21 mouse cellular contexts compared by ENCODE assay signal in genomic region chr13:70934309-70935037, GRCm38 (mm10).
DNase-seq lines count a peak whose midpoint lies in the region; ATAC-seq and TF ChIP-seq lines count a peak whose summit lies in the region.
"Had no signal": no experiment of that assay in that cellular context is flagged by ENCODE, and none has a peak within 500 bp of the region (broad histone marks: within the 10 kb centered on the region; RNA-seq: fewer than 3 reads in every experiment).

No protein-coding gene starts in this region.

- H3K36me3 ChIP-seq in embryonic facial prominence, embryonic 10.5 days (replicated peaks) = no peaks in the 10 kb centered on the region
- no peaks in the 10 kb centered on the region for H3K36me3 ChIP-seq in limb, embryonic 14.5 days (ENCODE audit: control insufficient read depth, insufficient read depth, low read length)
- H3K36me3 ChIP-seq in hindbrain, embryonic 12.5 days = no peaks in the 10 kb centered on the region
- H3K36me3 ChIP-seq: heart, embryonic 15.5 days; kidney, embryonic 15.5 days; neural tube, embryonic 15.5 days had no signal

- H3K27me3 ChIP-seq in embryonic facial prominence, embryonic 10.5 days (replicated peaks; ENCODE audit: low read depth, poor library complexity, severe bottlenecking) = no peaks in the 10 kb centered on the region
- H3K27me3 ChIP-seq in limb, embryonic 14.5 days (ENCODE audit: control insufficient read depth, insufficient read depth, low read length) = no peaks in the 10 kb centered on the region
- no peaks in the 10 kb centered on the region for H3K27me3 ChIP-seq in hindbrain, embryonic 12.5 days
- H3K27me3 ChIP-seq: heart, embryonic 15.5 days; kidney, embryonic 15.5 days; neural tube, embryonic 15.5 days had no signal

- TF ChIP-seq POLR2A in limb, embryonic 14.5 days (IDR thresholded peaks at IDR 0.05; ENCODE audit: borderline replicate concordance, extremely low read depth, insufficient read depth, insufficient read length) = no peak

- H3K4me2 ChIP-seq in limb, embryonic 14.5 days (replicated peaks; ENCODE audit: low read depth, low read length, severe bottlenecking) = no peak overlapping the region
- H3K4me2 ChIP-seq in hindbrain, embryonic 12.5 days (replicated peaks) = no peak overlapping the region
- H3K4me2 ChIP-seq: heart, embryonic 15.5 days; kidney, embryonic 15.5 days; midbrain, embryonic 11.5 days; neural tube, embryonic 15.5 days had no signal

- no peak overlapping the region for H3K9ac ChIP-seq in limb, embryonic 14.5 days (ENCODE audit: low read depth, low read length, severe bottlenecking)
- H3K9ac ChIP-seq in hindbrain, embryonic 12.5 days = no peak overlapping the region
- H3K9ac ChIP-seq: heart, embryonic 15.5 days; kidney, embryonic 15.5 days; neural tube, embryonic 15.5 days had no signal

- H3K4me1 ChIP-seq in embryonic facial prominence, embryonic 10.5 days = peaks cover 3% of the 10 kb centered on the region; the same call in 1 of the 2 replicates
- H3K4me1 ChIP-seq in limb, embryonic 14.5 days (ENCODE audit: control insufficient read depth, insufficient read depth, low read length) = 0 out of 2 replicates have a peak, but pooled peaks cover 3% of the 10 kb centered on the region
- no peaks in the 10 kb centered on the region for H3K4me1 ChIP-seq in hindbrain, embryonic 12.5 days
- H3K4me1 ChIP-seq: heart, embryonic 15.5 days; kidney, embryonic 15.5 days; neural tube, embryonic 15.5 days had no signal

- ATAC-seq in limb, embryonic 14.5 days (ENCODE audit: low FRiP score, low read depth) = peak; percentile 53; the same call in 1 of the 2 replicates
- no peak for ATAC-seq in monocyte, adult 5-6 weeks (replicated peaks; ENCODE audit: insufficient number of reproducible peaks, low FRiP score, low TSS enrichment, poor library complexity, severe bottlenecking)
- ATAC-seq in hindbrain, embryonic 12.5 days (ENCODE audit: low FRiP score) = no peak
- ATAC-seq: CD4-positive, CD25-positive, alpha-beta regulatory T cell, adult 4 months; forebrain, embryonic 16.5 days; hindbrain, postnatal 0 days; lung, postnatal 0 days had no signal

- no peak overlapping the region for H3K4me3 ChIP-seq in embryonic facial prominence, embryonic 10.5 days
- H3K4me3 ChIP-seq in limb, embryonic 14.5 days (replicated peaks; ENCODE audit: low read length) = no peak overlapping the region
- H3K4me3 ChIP-seq in hindbrain, embryonic 12.5 days = no peak overlapping the region
- H3K4me3 ChIP-seq: gastrocnemius, adult 2 months; heart, embryonic 15.5 days; kidney, embryonic 15.5 days; neural tube, embryonic 15.5 days had no signal

- DNase-seq in layer of hippocampus, adult 11-12 months (ENCODE audit: low spot score) = peak; percentile 13
- DNase-seq in layer of hippocampus, postnatal 25 days (ENCODE audit: extremely low spot score in 1 of 2, low spot score in 1 of 2) = no peak
- peak; percentile 10 for DNase-seq in embryo, embryonic 10 days (ENCODE audit: low spot score)
- peak; percentile 24 for DNase-seq in embryonic facial prominence, embryonic 10.5 days (ENCODE audit: low spot score)
- DNase-seq in limb, embryonic 14.5 days (ENCODE audit: low spot score) = peak; percentile 50
- DNase-seq: adrenal gland, postnatal 14 days; cerebellum, adult 9-10 months; gastrocnemius, adult 2 months; heart, postnatal 36 days; kidney, adult 11 months; kidney, postnatal 36 days had no signal

- no peak overlapping the region for H3K27ac ChIP-seq in embryonic facial prominence, embryonic 10.5 days (replicated peaks)
- H3K27ac ChIP-seq in limb, embryonic 14.5 days (replicated peaks; ENCODE audit: low read depth, low read length) = no peak overlapping the region
- no peak overlapping the region for H3K27ac ChIP-seq in hindbrain, embryonic 12.5 days
- H3K27ac ChIP-seq: gastrocnemius, adult 2 months; heart, embryonic 15.5 days; hindbrain, postnatal 0 days; kidney, embryonic 15.5 days; neural tube, embryonic 15.5 days had no signal

- no peaks in the 10 kb centered on the region for H3K9me3 ChIP-seq in embryonic facial prominence, embryonic 10.5 days
- H3K9me3 ChIP-seq in limb, embryonic 14.5 days (ENCODE audit: control insufficient read depth, low read length) = no peaks in the 10 kb centered on the region
- no peaks in the 10 kb centered on the region for H3K9me3 ChIP-seq in hindbrain, embryonic 12.5 days (replicated peaks)
- H3K9me3 ChIP-seq: heart, embryonic 15.5 days; kidney, embryonic 15.5 days; neural tube, embryonic 15.5 days had no signal

- 60% methylated on average over 7 of the region's 7 CpGs for WGBS in embryonic facial prominence, embryonic 10.5 days
- WGBS in limb, embryonic 14.5 days = 23% methylated on average over 7 of the region's 7 CpGs
- WGBS in hindbrain, embryonic 12.5 days = 74% methylated on average over 7 of the region's 7 CpGs

Comparison
In these comparisons a context has a peak if more than half of its experiments do, and no peak if none do; other contexts are left out.
1. DNase-seq: peak in layer of hippocampus, adult 11-12 months (single experiment), embryo, embryonic 10 days (single experiment), embryonic facial prominence, embryonic 10.5 days (single experiment) and limb, embryonic 14.5 days (single experiment); none in layer of hippocampus, postnatal 25 days (0 of 2).